Mouse (Mus musculus): ENCODE data around the gene Olfr1167. TPM values are rescaled to one million over a fixed set of nuclear protein-coding genes. Genes with fewer than 3 reads are reported as not detected.

Olfr1167 gene
- polyA plus RNA-seq (2012; ENCODE audit: low replicate concordance) = not detected in 2 replicates

DNA sequence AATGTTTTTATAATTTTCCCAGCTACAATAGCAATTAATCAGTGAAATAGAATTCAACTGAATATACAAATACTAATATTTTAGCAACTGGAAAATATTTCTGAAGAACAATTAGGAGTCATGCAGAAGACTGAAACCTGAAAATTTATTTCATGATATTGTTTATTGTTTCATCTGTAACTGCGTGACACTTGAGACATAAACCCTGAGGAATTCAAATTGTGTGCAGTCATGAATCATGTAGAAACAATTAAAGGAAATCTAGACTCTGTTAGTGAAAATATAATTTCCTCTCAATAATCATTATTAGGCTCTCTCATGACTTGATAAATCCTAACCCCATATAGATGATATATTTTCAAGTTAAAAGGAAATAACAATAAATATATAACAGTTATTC lies at the start of gene Olfr1167:
TSS of gene Olfr1167 (minus strand) at position 101 of the 400 bp plus-strand sequence.

DNA sequence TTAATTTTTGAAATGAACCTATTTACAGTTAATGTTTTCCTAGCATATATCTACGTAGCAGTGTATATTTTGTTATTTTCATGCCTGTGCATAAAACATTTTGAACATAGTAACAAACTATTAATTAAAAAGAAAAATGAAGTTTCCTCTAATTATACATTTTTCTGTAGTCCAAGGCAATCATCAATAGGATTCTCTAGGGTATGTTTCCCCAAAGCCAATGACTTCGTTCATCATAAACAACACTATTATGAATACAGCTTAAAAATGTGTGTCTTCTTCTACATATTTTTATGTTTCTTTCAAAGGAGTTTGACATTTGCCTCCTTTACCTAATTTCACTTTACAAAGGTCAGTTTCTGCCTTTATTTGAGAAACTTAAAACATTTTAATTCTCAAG lies 26.6 kb upstream of the Olfr1167 start, which contains the start of gene Olfr1168:
TSS of gene Olfr1168 (plus strand) at position 301 of the 400 bp plus-strand sequence.

GRCm38 (mm10) chr2:88128172-88128571 lies 26.8 kb downstream of the Olfr1167 start, which contains the start of gene Olfr1166:
TSS of gene Olfr1166 (minus strand) at chr2:88128272.

Other genes with a start within 250 kb of the Olfr1167 start
- gene Olfr1155, start 210.1 kb downstream of the Olfr1167 start, polyA plus RNA-seq (2012; ENCODE audit: low replicate concordance) = not detected in 2 replicates
- gene Olfr1156, start 202.1 kb downstream of the Olfr1167 start, polyA plus RNA-seq (2012; ENCODE audit: low replicate concordance) = not detected in 2 replicates
- not detected in 2 replicates for gene Olfr1157, start 186.9 kb downstream of the Olfr1167 start, polyA plus RNA-seq (2012; ENCODE audit: low replicate concordance)
- not detected in 2 replicates for gene Olfr74, start 180.5 kb downstream of the Olfr1167 start, polyA plus RNA-seq (2012; ENCODE audit: low replicate concordance)
- not detected in 2 replicates for gene Olfr1158, start 165.1 kb downstream of the Olfr1167 start, polyA plus RNA-seq (2012; ENCODE audit: low replicate concordance)
- gene Olfr1160, start 146.9 kb downstream of the Olfr1167 start, polyA plus RNA-seq (2012; ENCODE audit: low replicate concordance) = not detected in 2 replicates
- gene Olfr1161, start 132.4 kb downstream of the Olfr1167 start, polyA plus RNA-seq (2012; ENCODE audit: low replicate concordance) = not detected in 2 replicates
- not detected in 2 replicates for gene Olfr73, start 117.5 kb downstream of the Olfr1167 start, polyA plus RNA-seq (2012; ENCODE audit: low replicate concordance)
- gene Olfr1162, start 104.1 kb downstream of the Olfr1167 start, polyA plus RNA-seq (2012; ENCODE audit: low replicate concordance) = not detected in 2 replicates
- gene Olfr1163, start 83.4 kb downstream of the Olfr1167 start, polyA plus RNA-seq (2012; ENCODE audit: low replicate concordance) = not detected in 2 replicates
- gene Olfr1164, start 61.2 kb downstream of the Olfr1167 start, polyA plus RNA-seq (2012; ENCODE audit: low replicate concordance) = not detected in 2 replicates
- gene Olfr1166, start 26.9 kb downstream of the Olfr1167 start, polyA plus RNA-seq (2012; ENCODE audit: low replicate concordance) = not detected in 2 replicates
- not detected in 2 replicates for gene Olfr1168, start 26.7 kb upstream of the Olfr1167 start, polyA plus RNA-seq (2012; ENCODE audit: low replicate concordance)
- gene Olfr1170, start 73.1 kb upstream of the Olfr1167 start, polyA plus RNA-seq (2012; ENCODE audit: low replicate concordance) = not detected in 2 replicates
- gene Olfr1173, start 124.7 kb upstream of the Olfr1167 start, polyA plus RNA-seq (2012; ENCODE audit: low replicate concordance) = not detected in 2 replicates
- not detected in 2 replicates for gene Olfr1174-ps, start 159.9 kb upstream of the Olfr1167 start, polyA plus RNA-seq (2012; ENCODE audit: low replicate concordance)
- gene Olfr1175-ps, start 172.0 kb upstream of the Olfr1167 start, polyA plus RNA-seq (2012; ENCODE audit: low replicate concordance) = not detected in 2 replicates
- gene Olfr1176, start 181.5 kb upstream of the Olfr1167 start, polyA plus RNA-seq (2012; ENCODE audit: low replicate concordance) = not detected in 2 replicates
- gene Olfr1177-ps, start 191.3 kb upstream of the Olfr1167 start, polyA plus RNA-seq (2012; ENCODE audit: low replicate concordance) = not detected in 2 replicates
- not detected in 2 replicates for gene Olfr1178, start 231.9 kb upstream of the Olfr1167 start, polyA plus RNA-seq (2012; ENCODE audit: low replicate concordance)

Data from leukemia stem cell, adult 10-12 weeks (primary cell).